In the genomic region with DNA sequence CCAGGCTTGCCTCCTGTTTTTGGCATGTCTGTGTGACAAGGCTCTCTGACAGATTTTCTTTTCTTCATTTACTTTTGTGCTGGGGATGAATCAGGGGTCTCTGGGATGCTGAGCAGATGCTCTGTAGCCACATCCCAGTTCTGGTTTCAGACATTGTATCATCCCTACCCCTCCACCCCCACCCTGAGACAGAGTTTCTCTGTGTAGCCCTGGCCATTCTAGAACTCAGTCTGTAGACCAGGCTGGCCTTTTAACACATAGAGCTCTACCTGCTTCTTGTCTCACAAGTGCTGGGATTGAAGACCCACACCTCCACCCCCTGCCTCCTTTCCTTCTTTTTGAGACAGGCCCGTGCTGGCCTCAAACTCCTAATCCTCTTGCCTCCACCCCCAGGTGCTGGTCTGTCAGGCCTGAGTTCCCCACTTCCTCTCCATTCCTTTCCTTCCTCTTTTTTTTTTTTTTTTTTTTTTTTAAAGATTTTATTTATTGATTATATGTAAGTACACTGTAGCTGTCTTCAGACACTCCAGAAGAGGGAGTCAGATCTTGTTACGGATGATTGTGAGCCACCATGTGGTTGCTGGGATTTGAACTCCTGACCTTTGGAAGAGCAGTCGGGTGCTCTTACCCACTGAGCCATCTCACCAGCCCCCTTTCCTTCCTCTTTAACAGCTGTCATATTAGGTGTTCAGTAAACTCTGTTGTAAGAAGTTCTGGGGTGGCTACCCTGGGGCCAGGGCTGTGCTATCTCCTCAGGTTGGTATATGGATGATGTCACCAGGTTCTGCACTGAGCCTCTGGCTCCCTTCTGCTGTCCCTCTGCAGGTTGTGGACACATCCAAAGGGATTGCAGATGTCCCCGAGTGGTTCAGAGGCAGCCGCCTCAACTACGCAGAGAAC, we compare ENCODE assay signal across 1 mouse cellular context.
TF ChIP-seq lines count a peak whose summit lies in the region.

No protein-coding gene starts in this region.

TF ChIP-seq in CH12.LX, 34 proteins besides CTCF, POLR2A, EP300 and RAD21:
- TF ChIP-seq ZNF384 (IDR thresholded peaks at IDR 0.05; ENCODE audit: low read depth, low read length): peak; percentile 78
- TF ChIP-seq CHD1 (IDR thresholded peaks at IDR 0.05; ENCODE audit: low read depth, low read length): no peak
- TF ChIP-seq HCFC1 (IDR thresholded peaks at IDR 0.05; ENCODE audit: low read depth, low read length): no peak
- TF ChIP-seq TBP (conservative IDR thresholded peaks at IDR 0.05; ENCODE audit: low read depth, low read length): peak; percentile 86
